Mouse (Mus musculus) CD4-positive helper T cell, adult 2 months (primary cell): Measurements from ENCODE around the gene Jhy.

Experiments
- DNase-seq: peaks from one replicate; pipeline ENCODE4 v3.0.0-alpha.2; 2012; ENCODE audit warnings: low read depth, missing footprints, low spot score

Gene Jhy

GRCm38 (mm10) chr9:40858461-40859160 is 105.3 kb downstream of the Jhy start:
- DNase-seq: no peak

- DNase-seq: no peak
These were observed 112.4 kb downstream of the Jhy start for GRCm38 (mm10) chr9:40851515-40851914.
